Mouse (Mus musculus) brain, adult 2 months (tissue): ENCODE measurements around the gene Mllt10.
"Not testable (repeated sequence)": the region's sequence is repeated elsewhere in the genome, so short reads cannot be mapped to it uniquely, and the experiment has no call there.

Experiments
- DNase-seq: peaks from one replicate; pipeline ENCODE4 v3.0.0; 2011; ENCODE audit warnings: low read depth, low spot score

Gene Mllt10

GRCm38 (mm10) chr2:18080182-18080860 lies 25.3 kb downstream of the Mllt10 start:
- peak; percentile 80 for DNase-seq

- DNase-seq, result not testable (repeated sequence)
These were observed 32.7 kb downstream of the Mllt10 start for GRCm38 (mm10) chr2:18087695-18088094.

- DNase-seq, result no peak
These were observed 38.8 kb downstream of the Mllt10 start for GRCm38 (mm10) chr2:18093858-18094257.

- no peak for DNase-seq
These were observed 39.3 kb downstream of the Mllt10 start for GRCm38 (mm10) chr2:18094319-18094718.

- DNase-seq, result no peak
These were observed 40.8 kb downstream of the Mllt10 start for GRCm38 (mm10) chr2:18095804-18096203.

- no peak for DNase-seq
These were observed 45.9 kb downstream of the Mllt10 start for GRCm38 (mm10) chr2:18100914-18101313.

- DNase-seq, result no peak
These were observed 52.5 kb downstream of the Mllt10 start for GRCm38 (mm10) chr2:18107561-18107960.

- no peak for DNase-seq
These were observed 53.2 kb downstream of the Mllt10 start for GRCm38 (mm10) chr2:18108214-18108613.

GRCm38 (mm10) chr2:18111411-18111810 lies 56.4 kb downstream of the Mllt10 start:
- no peak for DNase-seq

- DNase-seq, result no peak
These were observed 61.4 kb downstream of the Mllt10 start for GRCm38 (mm10) chr2:18116432-18116831.

GRCm38 (mm10) chr2:18138131-18138530 lies 83.1 kb downstream of the Mllt10 start:
- DNase-seq, result no peak

- DNase-seq, result no peak
These were observed 84.6 kb downstream of the Mllt10 start for GRCm38 (mm10) chr2:18139646-18140045.

GRCm38 (mm10) chr2:18156131-18156530 lies 101.1 kb downstream of the Mllt10 start:
- DNase-seq, result no peak

GRCm38 (mm10) chr2:18159426-18159825 lies 104.4 kb downstream of the Mllt10 start:
- no peak for DNase-seq

GRCm38 (mm10) chr2:18160992-18161391 lies 106.0 kb downstream of the Mllt10 start:
- DNase-seq, result peak; percentile 14

- no peak for DNase-seq
These were observed 110.5 kb downstream of the Mllt10 start for GRCm38 (mm10) chr2:18165511-18165910.

GRCm38 (mm10) chr2:18169174-18169948 lies 114.3 kb downstream of the Mllt10 start:
- no peak for DNase-seq

GRCm38 (mm10) chr2:18175234-18175633 lies 120.2 kb downstream of the Mllt10 start:
- DNase-seq, result no peak

- DNase-seq, result no peak
These were observed 121.2 kb downstream of the Mllt10 start for GRCm38 (mm10) chr2:18176235-18176634.

GRCm38 (mm10) chr2:18180323-18180722 lies 125.3 kb downstream of the Mllt10 start:
- peak; percentile 61 for DNase-seq

GRCm38 (mm10) chr2:18181631-18182030 lies 126.6 kb downstream of the Mllt10 start:
- no peak for DNase-seq

- DNase-seq, result no peak
These were observed 128.0 kb downstream of the Mllt10 start for GRCm38 (mm10) chr2:18183079-18183478.

- no peak for DNase-seq
These were observed 133.3 kb downstream of the Mllt10 start for GRCm38 (mm10) chr2:18188367-18188766.
